Mouse (Mus musculus) embryo, embryonic 10 days (tissue): ENCODE results near the gene Mpl.

Experiments used
- DNase-seq: peaks from one replicate; pipeline ENCODE4 v3.0.0-alpha.2; 2015; ENCODE audit warnings: low spot score

Gene Mpl

GRCm38 (mm10) chr4:118457345-118457975 is at the start of gene Mpl:
Mpl (minus strand) TSS chr4:118457513.
- DNase-seq, result no peak

DNA sequence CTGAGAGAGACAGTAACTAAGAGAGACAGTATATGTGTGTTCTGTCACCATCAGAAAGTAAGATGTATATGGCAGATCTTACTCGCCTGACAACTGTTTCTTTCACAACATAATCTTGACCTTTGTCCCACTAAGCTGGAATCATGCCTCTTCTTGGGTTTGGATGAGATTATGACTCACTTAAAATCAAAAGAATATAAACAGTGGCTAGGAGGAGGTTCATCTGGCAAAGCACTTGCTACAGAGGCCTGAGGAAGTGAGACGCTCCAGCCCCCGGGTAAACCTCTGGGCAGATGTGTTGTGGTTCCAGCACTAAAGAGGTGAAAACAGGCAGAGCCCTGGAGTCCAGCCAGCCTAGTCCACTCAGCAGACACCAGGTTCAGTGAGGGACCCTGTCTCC is 48.2 kb upstream of the Mpl start:
- DNase-seq, result no peak

- DNase-seq, result no peak
These were observed 43.5 kb upstream of the Mpl start for GRCm38 (mm10) chr4:118500792-118501191.

DNA sequence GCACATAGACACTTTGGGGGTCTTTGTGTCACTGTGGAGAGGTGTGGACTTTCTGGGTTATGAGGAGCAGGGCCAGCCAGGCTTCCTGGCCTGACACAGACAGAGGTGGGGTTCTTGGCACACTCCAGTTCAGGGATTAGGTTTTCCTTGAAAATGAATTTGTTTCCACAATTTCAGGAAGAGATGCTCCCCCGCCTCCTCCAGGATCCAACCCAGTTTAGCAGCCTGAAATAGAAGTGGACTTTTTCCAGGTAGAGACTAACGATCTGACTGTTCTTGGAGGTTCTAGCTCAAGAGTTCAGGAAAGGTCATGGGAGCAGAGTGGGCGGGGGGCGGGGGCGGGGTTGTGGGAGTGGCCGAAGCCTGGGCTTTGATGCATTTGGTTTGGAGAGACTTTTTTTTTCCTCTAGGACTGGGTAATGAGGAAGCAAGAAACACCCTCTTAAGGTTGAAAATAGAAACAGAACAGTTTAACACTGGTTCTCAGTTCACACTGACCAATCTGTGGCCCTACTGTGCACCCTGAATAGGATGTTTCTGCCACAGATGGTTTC is 42.9 kb upstream of the Mpl start:
- DNase-seq, result no peak

GRCm38 (mm10) chr4:118490461-118490860 is 33.1 kb upstream of the Mpl start:
- DNase-seq, result no peak

- no peak for DNase-seq
These were observed 32.4 kb upstream of the Mpl start, which contains the start of gene Tie1 for GRCm38 (mm10) chr4:118489717-118490132. Tie1 (minus strand) TSS chr4:118490061.

DNA sequence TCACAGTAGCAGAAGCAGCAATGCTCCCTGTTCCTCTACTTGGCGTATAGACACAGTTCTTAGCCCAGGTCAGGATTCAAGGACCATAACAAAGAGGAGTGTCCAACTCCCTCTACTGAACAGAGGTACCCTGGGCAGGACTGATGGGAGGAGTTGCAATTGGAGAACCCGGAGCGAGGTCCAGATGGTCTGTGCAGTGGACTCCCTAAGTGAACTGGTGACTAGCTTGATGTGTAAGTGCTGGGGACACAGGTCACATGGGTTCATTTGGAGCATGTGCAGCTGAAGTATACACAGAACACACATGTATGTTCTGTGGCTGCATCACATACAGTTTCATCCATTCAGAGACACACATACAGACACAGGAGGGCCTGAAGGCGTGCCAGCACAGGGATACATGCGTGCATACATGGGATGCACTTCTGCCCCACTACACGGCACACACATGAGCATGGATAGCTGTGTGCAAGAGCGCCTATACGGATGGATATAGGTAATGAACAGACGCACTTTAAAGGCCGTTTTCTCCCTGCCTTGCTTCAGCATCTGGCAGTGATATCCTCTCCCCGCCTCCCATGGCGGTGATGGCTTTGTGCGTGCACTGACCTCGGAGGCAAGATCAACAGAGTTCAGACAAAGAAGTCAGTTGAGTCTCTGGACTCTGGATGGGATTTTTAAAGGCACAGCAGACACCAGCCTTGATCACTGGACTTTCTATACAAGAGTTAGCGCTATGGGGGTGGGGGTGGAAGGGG is 19.6 kb upstream of the Mpl start:
- peak; percentile 78 for DNase-seq

DNA sequence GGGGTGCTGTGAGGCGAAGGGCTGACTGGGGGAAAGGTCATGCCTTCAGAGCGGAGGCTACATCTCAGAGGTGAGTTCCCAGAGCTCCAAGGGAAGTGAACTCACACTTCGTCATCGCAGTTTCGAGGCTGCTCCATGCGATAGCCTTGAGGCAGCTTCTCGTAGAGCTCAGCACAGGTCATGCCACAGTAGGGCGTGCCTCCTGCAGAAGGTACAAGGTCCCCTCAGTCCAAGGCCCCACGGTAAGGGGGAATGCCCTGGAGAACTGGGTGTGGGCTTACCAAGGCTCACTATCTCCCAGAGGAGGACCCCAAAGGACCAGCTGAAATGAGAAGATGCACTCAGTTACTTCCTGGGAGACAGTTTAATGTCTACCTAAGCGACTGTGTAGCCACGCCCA is 15.4 kb upstream of the Mpl start:
- DNase-seq, result no peak

DNA sequence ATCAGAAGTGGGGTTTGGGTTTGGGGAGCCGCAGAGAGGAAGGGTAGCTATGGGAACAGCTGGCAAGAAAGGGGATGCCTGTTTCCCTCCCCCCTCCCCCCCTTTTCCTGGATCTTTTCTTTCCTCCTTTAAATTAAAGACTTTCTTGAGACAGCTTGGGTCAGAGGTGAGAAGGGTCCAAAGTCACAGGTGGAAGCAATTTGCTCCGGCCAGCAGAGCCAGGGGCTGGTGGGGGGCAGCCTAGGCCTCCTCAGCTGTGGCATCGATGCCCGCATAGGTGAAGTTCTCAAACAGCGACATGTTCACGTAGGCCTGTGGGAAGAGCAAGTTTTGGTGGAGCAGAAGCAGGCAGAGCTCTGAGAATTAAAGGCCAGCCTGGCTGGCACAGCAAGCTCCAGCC is 14.0 kb upstream of the Mpl start:
- peak; percentile 70 for DNase-seq

DNA sequence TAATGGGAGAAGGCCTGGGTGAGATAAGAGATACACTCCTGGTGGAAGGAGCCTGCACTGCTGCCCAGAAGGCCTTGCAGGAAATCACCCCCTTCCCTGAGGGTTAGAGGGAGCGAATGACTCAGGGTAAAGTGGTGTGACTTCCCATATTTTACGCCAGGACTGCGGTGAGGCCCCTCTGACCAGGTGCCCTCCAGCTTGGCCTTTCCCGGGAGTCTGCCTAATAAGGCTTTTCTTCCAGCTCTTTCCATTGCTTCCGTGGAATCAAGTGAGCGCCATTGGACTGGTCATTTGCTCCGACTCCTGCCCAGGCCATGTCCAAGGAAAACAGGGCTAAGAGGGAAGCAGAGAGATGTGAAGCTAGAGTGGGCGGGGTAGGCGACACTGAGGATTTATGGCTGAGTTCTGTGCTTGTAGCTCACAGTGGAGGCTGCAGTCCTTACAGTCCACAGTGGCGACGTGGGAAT is 8.4 kb upstream of the Mpl start:
- peak; percentile 61 for DNase-seq

GRCm38 (mm10) chr4:118464956-118465355 is 7.6 kb upstream of the Mpl start:
- no peak for DNase-seq

DNA sequence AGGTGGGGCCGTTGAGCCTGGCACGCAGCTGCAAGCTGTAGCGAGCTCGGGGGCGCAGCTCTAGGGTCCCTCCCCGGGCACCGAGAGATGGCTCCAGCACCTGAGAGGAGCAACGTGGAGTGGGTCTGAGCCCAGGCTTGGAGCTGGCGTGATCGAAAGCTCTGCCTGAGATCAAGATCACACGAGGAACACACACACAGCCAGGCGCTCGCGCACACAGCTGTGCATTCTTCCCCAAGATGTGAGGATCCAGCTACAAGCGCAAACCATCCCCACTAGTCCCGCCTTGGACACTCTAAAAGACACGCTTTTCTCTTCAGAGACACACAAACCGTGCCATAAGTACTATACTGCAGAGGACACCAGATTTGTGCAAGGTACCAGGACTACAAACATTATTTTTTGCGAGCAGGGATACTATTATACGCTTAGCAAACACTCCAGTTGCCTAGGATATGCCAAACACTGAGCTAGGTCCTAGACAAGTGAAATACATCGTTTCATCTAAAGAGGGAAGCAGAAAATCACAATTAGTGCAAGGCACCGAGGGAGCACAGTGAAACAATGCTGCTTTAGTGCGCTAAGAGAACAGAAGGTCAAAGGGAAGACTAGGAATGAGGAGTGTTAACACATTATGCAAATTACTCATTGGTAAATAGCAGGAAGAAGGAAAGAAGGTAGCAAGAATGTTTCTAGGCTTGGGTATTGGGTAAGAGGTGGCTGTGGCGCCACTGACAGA is 10.7 kb downstream of the Mpl start:
- peak; percentile 29 for DNase-seq

- DNase-seq, result peak; percentile 81
These were observed 11.4 kb downstream of the Mpl start for GRCm38 (mm10) chr4:118445781-118446414.

DNA sequence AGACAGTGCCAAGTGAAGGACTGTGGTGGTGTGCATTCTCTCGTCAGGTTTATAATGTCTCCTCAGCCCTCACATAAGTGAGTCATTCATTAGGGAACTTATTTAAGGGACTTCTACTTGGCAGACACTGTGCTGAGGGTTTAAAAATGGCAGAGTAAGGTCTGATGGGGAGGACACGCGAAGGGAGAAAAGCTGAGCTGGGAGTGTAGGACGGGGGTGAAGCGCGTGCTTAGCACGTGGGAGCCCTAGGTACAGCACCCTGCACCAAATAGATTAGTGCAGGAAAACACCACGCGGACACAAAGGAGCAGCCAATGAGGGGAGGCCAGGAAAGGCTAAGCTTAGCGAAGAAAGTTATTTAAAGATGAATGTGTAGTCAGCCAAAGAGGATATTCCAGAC is 12.2 kb downstream of the Mpl start:
- no peak for DNase-seq

DNA sequence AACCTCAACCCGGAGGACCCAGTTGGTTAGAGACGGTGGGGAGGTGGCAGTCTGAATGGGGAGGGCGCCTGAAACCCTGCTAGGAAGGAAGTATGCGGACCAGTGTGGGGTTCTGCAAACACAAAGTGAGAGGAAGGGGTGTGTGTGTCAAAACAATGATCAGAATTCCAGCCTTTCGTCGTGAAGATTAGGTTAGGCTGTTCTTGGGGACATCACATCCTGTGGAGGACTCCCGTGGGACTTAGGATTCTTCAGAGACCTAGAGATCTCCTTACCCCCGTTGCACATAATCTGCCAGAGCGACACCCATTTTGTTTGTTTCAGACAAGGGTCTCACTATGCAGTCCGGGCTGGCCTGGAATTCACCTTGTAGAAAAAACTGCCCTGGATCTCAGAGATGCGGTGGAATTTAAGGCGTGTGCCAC is 19.5 kb downstream of the Mpl start:
- DNase-seq, result peak; percentile 57

- DNase-seq, result peak; percentile 97
These were observed 20.3 kb downstream of the Mpl start, which contains the start of gene Cdc20 for GRCm38 (mm10) chr4:118436820-118437603. Cdc20 (minus strand) TSS chr4:118437352.

GRCm38 (mm10) chr4:118432332-118432731 is 25.0 kb downstream of the Mpl start:
- DNase-seq, result peak; percentile 44

DNA sequence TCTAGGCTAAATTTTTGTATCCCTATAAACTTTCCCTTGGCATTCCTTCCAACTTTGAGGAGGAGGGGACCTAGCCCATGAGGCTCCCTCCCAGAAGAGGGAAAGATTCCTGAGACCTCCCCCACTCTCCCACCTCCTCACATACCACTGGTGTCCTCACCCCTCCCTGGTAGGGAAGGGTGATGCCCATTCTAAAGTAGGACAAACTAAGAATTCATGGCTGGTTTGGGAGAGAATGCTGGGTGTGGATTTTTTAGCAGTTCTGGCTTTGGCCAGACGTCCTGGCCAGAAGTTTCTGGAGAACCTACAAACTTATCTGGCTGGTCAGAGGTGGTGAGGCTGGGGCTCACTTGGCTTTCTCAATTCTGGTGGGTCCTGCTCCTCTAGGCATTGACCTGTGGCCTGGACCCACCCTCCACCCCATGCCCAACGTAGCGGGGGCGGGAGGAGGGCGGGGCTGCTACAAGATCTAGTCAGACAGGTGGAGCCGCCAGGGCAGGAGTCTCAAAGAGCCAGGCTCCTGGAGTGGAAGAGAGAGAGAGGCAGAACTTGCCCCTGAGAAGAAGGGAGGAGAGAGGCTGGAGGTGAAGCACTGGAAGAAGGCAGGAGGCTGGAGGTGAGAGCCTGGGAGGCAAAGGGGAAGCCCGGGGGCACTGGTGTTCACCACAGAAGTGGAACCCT is 28.0 kb downstream of the Mpl start:
- no peak for DNase-seq

DNA sequence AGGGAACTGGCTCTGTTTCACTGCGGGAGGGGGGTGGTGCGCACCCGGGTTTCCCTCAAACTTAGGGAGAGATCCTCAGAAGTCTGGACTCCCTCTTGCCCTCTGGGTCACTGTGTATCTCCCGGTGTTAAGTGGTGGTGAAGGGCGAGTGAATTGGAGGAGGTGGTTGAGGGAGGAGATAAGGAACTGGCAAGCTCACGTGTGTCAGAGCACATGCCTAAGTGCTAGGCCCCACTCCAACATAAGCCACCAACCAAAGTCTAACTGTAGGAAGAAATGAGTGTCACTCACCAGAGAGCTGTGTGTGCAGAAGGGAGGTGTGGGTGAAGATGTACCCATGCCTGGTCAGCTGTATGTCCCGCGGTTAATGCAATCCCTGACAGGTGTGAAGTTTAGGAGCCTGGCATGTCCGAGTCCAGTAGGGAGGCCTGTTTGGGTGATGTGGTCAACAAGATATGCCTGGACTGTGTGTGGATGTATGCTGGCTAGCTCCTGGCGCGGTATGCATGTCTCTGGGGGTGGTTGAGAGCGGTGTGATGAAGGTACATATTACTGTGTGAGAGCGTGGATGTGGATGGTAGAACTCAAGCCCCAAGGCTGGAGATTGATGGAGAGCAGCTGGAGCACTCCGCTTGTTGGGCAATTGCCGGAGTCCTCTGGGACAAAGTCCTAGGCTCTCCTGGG is 28.6 kb downstream of the Mpl start:
- peak; percentile 32 for DNase-seq
